Mouse (Mus musculus): ENCODE data around the gene Cnmd. TPM values are rescaled to one million over a fixed set of nuclear protein-coding genes. Genes with fewer than 3 reads are reported as not detected.
A peak's percentile ranks its signal among the peaks of the same experiment; 100 is the strongest.

Gene Cnmd
- polyA plus RNA-seq, 1 experiment from 2014 or later, result 2.2 TPM

GRCm38 (mm10) chr14:79677891-79678687 is 16.1 kb upstream of the Cnmd start:
- no peak overlapping the region for H3K27ac ChIP-seq (ENCODE audit: low read depth, low read length)
- ATAC-seq (no peak), DNase-seq (ENCODE audit: low spot score) (no peak)
- no peaks in the 10 kb centered on the region for H3K36me3 ChIP-seq (ENCODE audit: control insufficient read depth, insufficient read depth, low read length)
- 31% methylated on average over 14 of the region's 14 CpGs for whole genome bisulfite sequencing
- no peak overlapping the region for H3K9ac ChIP-seq (ENCODE audit: low read length)
- no peaks in the 10 kb centered on the region for H3K27me3 ChIP-seq (replicated peaks; ENCODE audit: control insufficient read depth, insufficient read depth, low read length)
- 0 out of 2 replicates have a peak overlapping the region, but pooled peaks have one; percentile 10 for H3K4me2 ChIP-seq (ENCODE audit: low read length)
- no peak overlapping the region for H3K4me3 ChIP-seq (ENCODE audit: low read depth, low read length)
- H3K4me1 ChIP-seq (ENCODE audit: control insufficient read depth, insufficient read depth, low read length), result peaks cover 10% of the 10 kb centered on the region; the same call in 1 of the 2 replicates
- H3K9me3 ChIP-seq (replicated peaks; ENCODE audit: control insufficient read depth, low read length), result no peaks in the 10 kb centered on the region

GRCm38 (mm10) chr14:79677108-79677753 is 15.3 kb upstream of the Cnmd start:
- Histone ChIP-seq H3K9ac (ENCODE audit: low read length) (no peak overlapping the region), H3K36me3 (ENCODE audit: control insufficient read depth, insufficient read depth, low read length) (no peaks in the 10 kb centered on the region), H3K27ac (ENCODE audit: low read depth, low read length) (no peak overlapping the region), H3K9me3 (replicated peaks; ENCODE audit: control insufficient read depth, low read length) (no peaks in the 10 kb centered on the region), H3K4me2 (ENCODE audit: low read length) (no peak overlapping the region), H3K27me3 (replicated peaks; ENCODE audit: control insufficient read depth, insufficient read depth, low read length) (no peaks in the 10 kb centered on the region), H3K4me3 (ENCODE audit: low read depth, low read length) (no peak overlapping the region), H3K4me1 (ENCODE audit: control insufficient read depth, insufficient read depth, low read length) (peaks cover 14% of the 10 kb centered on the region; the same call in 1 of the 2 replicates)
- WGBS, result 41% methylated on average over 15 of the region's 15 CpGs
- ATAC-seq (no peak), DNase-seq (ENCODE audit: low spot score) (no peak)

GRCm38 (mm10) chr14:79673083-79674013 is 11.4 kb upstream of the Cnmd start:
- Histone ChIP-seq H3K4me3 (ENCODE audit: low read depth, low read length) (no peak overlapping the region), H3K27ac (ENCODE audit: low read depth, low read length) (0 out of 2 replicates have a peak overlapping the region, but pooled peaks have one; percentile 1), H3K27me3 (replicated peaks; ENCODE audit: control insufficient read depth, insufficient read depth, low read length) (no peaks in the 10 kb centered on the region), H3K4me2 (ENCODE audit: low read length) (no peak overlapping the region), H3K9ac (ENCODE audit: low read length) (no peak overlapping the region), H3K4me1 (ENCODE audit: control insufficient read depth, insufficient read depth, low read length) (peaks cover 10% of the 10 kb centered on the region; the same call in 1 of the 2 replicates), H3K36me3 (ENCODE audit: control insufficient read depth, insufficient read depth, low read length) (no peaks in the 10 kb centered on the region), H3K9me3 (replicated peaks; ENCODE audit: control insufficient read depth, low read length) (no peaks in the 10 kb centered on the region)
- ATAC-seq, result peak; percentile 63
- WGBS, result 52% methylated on average over 17 of the region's 17 CpGs
- peak; percentile 65 for DNase-seq (ENCODE audit: low spot score)

GRCm38 (mm10) chr14:79672567-79672966 is 10.6 kb upstream of the Cnmd start:
- Histone ChIP-seq H3K36me3 (ENCODE audit: control insufficient read depth, insufficient read depth, low read length) (no peaks in the 10 kb centered on the region), H3K4me1 (ENCODE audit: control insufficient read depth, insufficient read depth, low read length) (peaks cover 10% of the 10 kb centered on the region; the same call in 1 of the 2 replicates), H3K9ac (ENCODE audit: low read length) (no peak overlapping the region), H3K27me3 (replicated peaks; ENCODE audit: control insufficient read depth, insufficient read depth, low read length) (no peaks in the 10 kb centered on the region), H3K4me3 (ENCODE audit: low read depth, low read length) (no peak overlapping the region), H3K4me2 (ENCODE audit: low read length) (no peak overlapping the region), H3K9me3 (replicated peaks; ENCODE audit: control insufficient read depth, low read length) (no peaks in the 10 kb centered on the region), H3K27ac (ENCODE audit: low read depth, low read length) (no peak overlapping the region)
- WGBS, result 84% methylated on average over 5 of the region's 5 CpGs
- ATAC-seq (no peak), DNase-seq (ENCODE audit: low spot score) (no peak)

GRCm38 (mm10) chr14:79671008-79671407 is 9.0 kb upstream of the Cnmd start:
- WGBS, result 90% methylated on average over 3 of the region's 3 CpGs
- ATAC-seq, result no peak
- Histone ChIP-seq H3K4me2 (ENCODE audit: low read length) (no peak overlapping the region), H3K9me3 (replicated peaks; ENCODE audit: control insufficient read depth, low read length) (no peaks in the 10 kb centered on the region), H3K27me3 (replicated peaks; ENCODE audit: control insufficient read depth, insufficient read depth, low read length) (no peaks in the 10 kb centered on the region), H3K27ac (ENCODE audit: low read depth, low read length) (no peak overlapping the region), H3K9ac (ENCODE audit: low read length) (no peak overlapping the region), H3K4me1 (ENCODE audit: control insufficient read depth, insufficient read depth, low read length) (peaks cover 10% of the 10 kb centered on the region; the same call in 1 of the 2 replicates), H3K36me3 (ENCODE audit: control insufficient read depth, insufficient read depth, low read length) (no peaks in the 10 kb centered on the region), H3K4me3 (ENCODE audit: low read depth, low read length) (no peak overlapping the region)
- DNase-seq (ENCODE audit: low spot score), result no peak

GRCm38 (mm10) chr14:79661005-79661917 is 709 bp downstream of the Cnmd start:
- Histone ChIP-seq H3K27me3 (replicated peaks; ENCODE audit: control insufficient read depth, insufficient read depth, low read length) (no peaks in the 10 kb centered on the region), H3K27ac (ENCODE audit: low read depth, low read length) (no peak overlapping the region), H3K4me2 (ENCODE audit: low read length) (peak overlapping the region; percentile 35), H3K4me1 (ENCODE audit: control insufficient read depth, insufficient read depth, low read length) (peaks cover 3% of the 10 kb centered on the region; the same call in 1 of the 2 replicates), H3K4me3 (ENCODE audit: low read depth, low read length) (no peak overlapping the region), H3K9ac (ENCODE audit: low read length) (no peak overlapping the region), H3K36me3 (ENCODE audit: control insufficient read depth, insufficient read depth, low read length) (no peaks in the 10 kb centered on the region), H3K9me3 (replicated peaks; ENCODE audit: control insufficient read depth, low read length) (no peaks in the 10 kb centered on the region)
- DNase-seq (ENCODE audit: low spot score), result peak; percentile 46
- 18% methylated on average over 33 of the region's 33 CpGs for WGBS
- ATAC-seq, result peak; percentile 59

GRCm38 (mm10) chr14:79660467-79660866 is 1.5 kb downstream of the Cnmd start:
- Histone ChIP-seq H3K4me3 (ENCODE audit: low read depth, low read length) (no peak overlapping the region), H3K27me3 (replicated peaks; ENCODE audit: control insufficient read depth, insufficient read depth, low read length) (no peaks in the 10 kb centered on the region), H3K36me3 (ENCODE audit: control insufficient read depth, insufficient read depth, low read length) (no peaks in the 10 kb centered on the region), H3K9me3 (replicated peaks; ENCODE audit: control insufficient read depth, low read length) (no peaks in the 10 kb centered on the region), H3K9ac (ENCODE audit: low read length) (no peak overlapping the region), H3K4me2 (ENCODE audit: low read length) (no peak overlapping the region), H3K27ac (ENCODE audit: low read depth, low read length) (no peak overlapping the region), H3K4me1 (ENCODE audit: control insufficient read depth, insufficient read depth, low read length) (peaks cover 3% of the 10 kb centered on the region; the same call in 1 of the 2 replicates)
- DNase-seq (ENCODE audit: low spot score) (no peak), ATAC-seq (0 out of 2 replicates have a peak, but pooled peaks have one; percentile 6)
- WGBS, result 24% methylated on average over 5 of the region's 5 CpGs

All from forebrain, embryonic 14.5 days (tissue).